Mouse (Mus musculus) neural tube, embryonic 13.5 days (tissue): Measurements from ENCODE around the gene Plekha5. TPM values are rescaled to one million over a fixed set of nuclear protein-coding genes. Genes with fewer than 3 reads are reported as not detected.
"Not testable (repeated sequence)": the region's sequence is repeated elsewhere in the genome, so short reads cannot be mapped to it uniquely, and the experiment has no call there.

Experiments
- ATAC-seq: fragments of 200-750 bp; cut with Nextera tagmentation; 2 replicates; pipeline ENCODE4 v1.8.0; 2017; ENCODE audit warnings: low read depth, mild to moderate bottlenecking, moderate TSS enrichment, moderate library complexity
- H3K27ac ChIP-seq: fragments of 300-500 bp; sonication (generic); replicated peaks from 2 replicates; pipeline ENCODE4 v1.5.1; 2015; ENCODE audit warnings: moderate library complexity, mild to moderate bottlenecking, inconsistent platforms
- H3K27me3 ChIP-seq: fragments of 300-500 bp; sonication (generic); 2 replicates; pipeline ENCODE4 v1.6.1; 2015; ENCODE audit warnings: mild to moderate bottlenecking, inconsistent platforms
- H3K36me3 ChIP-seq: fragments of 300-500 bp; sonication (generic); 2 replicates; pipeline ENCODE4 v1.6.1; 2015; ENCODE audit warnings: mild to moderate bottlenecking, inconsistent platforms
- H3K4me1 ChIP-seq: fragments of 300-500 bp; sonication (generic); replicated peaks from 2 replicates; pipeline ENCODE4 v1.6.1; 2015; ENCODE audit warnings: inconsistent platforms
- H3K4me2 ChIP-seq: fragments of 300-500 bp; sonication (generic); 2 replicates; pipeline ENCODE4 v1.6.1; 2015; ENCODE audit warnings: inconsistent platforms, mild to moderate bottlenecking, moderate library complexity
- H3K4me3 ChIP-seq: fragments of 300-500 bp; sonication (generic); 2 replicates; pipeline ENCODE4 v1.5.1; 2015; ENCODE audit warnings: mild to moderate bottlenecking, inconsistent platforms
- H3K9ac ChIP-seq: fragments of 300-500 bp; sonication (generic); 2 replicates; pipeline ENCODE4 v1.6.1; 2015; ENCODE audit warnings: moderate library complexity, mild to moderate bottlenecking, inconsistent platforms
- H3K9me3 ChIP-seq: fragments of 300-500 bp; sonication (generic); 2 replicates; pipeline ENCODE4 v1.6.1; 2016; ENCODE audit warnings: inconsistent platforms
- WGBS: fragments of 180-500 bp; shearing (Covaris S2); methylation state at CpG from one replicate; pipeline ENCODE4 v1.1.7; 2015; 5-methylcytosine and 5-hydroxymethylcytosine counted together
- polyA plus RNA-seq: library from polyadenylated mRNA; unstranded; fragments of >200 nt; fragmentation: Nextera tagmentation; extraction: Ambion mirVana; gene quantifications from 2 replicates; pipeline ENCODE4 v1.2.1, GENCODE M21; 2015

Plekha5 gene
- polyA plus RNA-seq, 1 experiment from 2014 or later, result 49.5 TPM

DNA sequence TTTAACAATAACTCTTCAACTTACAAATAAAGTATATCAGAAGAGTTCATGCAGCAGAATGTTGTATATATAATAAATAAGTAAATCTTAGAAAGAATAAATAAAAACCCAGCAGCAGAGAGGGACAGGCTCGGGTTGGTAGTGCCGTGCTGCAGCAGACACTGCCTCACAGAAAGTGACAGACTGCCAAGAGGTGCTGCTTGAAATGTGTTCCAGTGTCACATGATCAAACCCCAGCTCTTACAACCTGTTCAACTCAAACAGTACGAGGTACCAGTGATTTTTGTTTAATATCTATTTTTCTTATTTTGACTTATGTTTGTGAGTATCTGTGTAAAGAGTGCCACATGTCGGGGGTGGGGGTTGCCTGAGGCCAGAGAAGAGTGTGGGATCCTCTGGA, 75.1 kb downstream of the Plekha5 start:
- H3K9me3 ChIP-seq, result no peaks in the 10 kb centered on the region
- no peak overlapping the region for H3K9ac ChIP-seq
- H3K27ac ChIP-seq, result no peak overlapping the region
- WGBS, result 87% methylated on average over 4 of the region's 4 CpGs
- H3K36me3 ChIP-seq, result peaks cover 10% of the 10 kb centered on the region
- H3K4me3 ChIP-seq, result no peak overlapping the region
- no peak overlapping the region for H3K4me2 ChIP-seq
- ATAC-seq, result no peak
- H3K4me1 ChIP-seq, result no peaks in the 10 kb centered on the region
- H3K27me3 ChIP-seq, result no peaks in the 10 kb centered on the region

DNA sequence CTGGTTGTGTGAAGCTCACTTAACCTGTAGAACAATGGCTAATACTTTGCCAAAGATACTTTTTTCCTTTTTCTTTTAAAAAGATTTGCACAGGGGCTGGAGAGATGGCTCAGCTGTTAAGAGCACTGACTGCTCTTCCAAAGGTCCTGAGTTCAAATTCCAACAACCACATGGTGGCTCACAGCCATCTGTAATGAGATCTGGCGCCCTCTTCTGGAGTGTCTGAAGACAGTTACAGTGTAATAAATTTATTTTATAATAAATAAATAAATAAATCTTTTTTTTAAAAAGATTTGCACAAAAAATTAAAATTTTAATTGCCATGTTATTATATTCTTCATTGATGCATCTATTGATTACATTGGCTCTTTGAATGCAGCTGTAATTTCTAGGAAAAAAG, 77.0 kb downstream of the Plekha5 start:
- H3K4me3 ChIP-seq, H3K4me1 ChIP-seq, H3K4me2 ChIP-seq, H3K9ac ChIP-seq, H3K27ac ChIP-seq, H3K9me3 ChIP-seq, ATAC-seq, H3K27me3 ChIP-seq: not testable (repeated sequence)
- 78% methylated on average over 1 of the region's 1 CpGs for WGBS
- peaks cover 10% of the 10 kb centered on the region for H3K36me3 ChIP-seq

DNA sequence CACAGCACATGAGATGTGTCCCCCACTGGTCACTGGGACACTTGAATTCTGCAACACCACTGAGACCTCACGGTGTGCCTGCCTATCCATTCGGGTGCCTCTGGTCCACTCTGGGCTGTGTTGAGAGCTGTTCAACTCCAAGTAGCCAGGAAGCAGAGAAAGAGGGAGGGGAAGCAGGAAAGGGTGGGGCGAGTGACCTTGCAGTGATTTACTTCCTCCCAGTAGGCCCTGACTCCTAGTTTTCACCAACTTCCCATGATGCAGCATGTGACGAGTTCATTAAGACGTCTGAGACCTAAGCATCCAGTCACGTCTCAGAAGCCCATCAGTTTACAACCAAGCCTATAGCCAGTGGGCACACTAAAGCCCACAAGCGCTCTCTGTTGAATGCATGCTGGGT, 78.0 kb downstream of the Plekha5 start:
- Histone ChIP-seq H3K4me1 (0 out of 2 replicates have a peak, but pooled peaks cover 4% of the 10 kb centered on the region), H3K4me2 (no peak overlapping the region), H3K4me3 (no peak overlapping the region), H3K9ac (no peak overlapping the region), H3K27me3 (no peaks in the 10 kb centered on the region), H3K27ac (no peak overlapping the region), H3K36me3 (peaks cover 10% of the 10 kb centered on the region), H3K9me3 (no peaks in the 10 kb centered on the region)
- WGBS, result 85% methylated on average over 7 of the region's 7 CpGs
- ATAC-seq, result 0 out of 2 replicates have a peak, but pooled peaks have one; percentile 9

- peaks cover 10% of the 10 kb centered on the region for H3K36me3 ChIP-seq
- ATAC-seq, result no peak
- no peak overlapping the region for H3K27ac ChIP-seq
- H3K9ac ChIP-seq, result no peak overlapping the region
- no peak overlapping the region for H3K4me2 ChIP-seq
- H3K9me3 ChIP-seq, result no peaks in the 10 kb centered on the region
- H3K27me3 ChIP-seq, result no peaks in the 10 kb centered on the region
- WGBS, result 85% methylated on average over 10 of the region's 10 CpGs
- no peak overlapping the region for H3K4me3 ChIP-seq
- H3K4me1 ChIP-seq, result peaks cover 21% of the 10 kb centered on the region
Observed at GRCm38 (mm10) chr6:140504796-140505195, 80.9 kb downstream of the Plekha5 start.

- H3K9ac ChIP-seq, result no peak overlapping the region
- no peaks in the 10 kb centered on the region for H3K36me3 ChIP-seq
- H3K4me3 ChIP-seq, result no peak overlapping the region
- ATAC-seq, result no peak
- H3K4me1 ChIP-seq, result peaks cover 39% of the 10 kb centered on the region
- H3K4me2 ChIP-seq, result no peak overlapping the region
- 73% methylated on average over 3 of the region's 3 CpGs for WGBS
- H3K27ac ChIP-seq, result no peak overlapping the region
- H3K9me3 ChIP-seq, result no peaks in the 10 kb centered on the region
- no peaks in the 10 kb centered on the region for H3K27me3 ChIP-seq
Observed at GRCm38 (mm10) chr6:140507605-140508004, 83.8 kb downstream of the Plekha5 start.

DNA sequence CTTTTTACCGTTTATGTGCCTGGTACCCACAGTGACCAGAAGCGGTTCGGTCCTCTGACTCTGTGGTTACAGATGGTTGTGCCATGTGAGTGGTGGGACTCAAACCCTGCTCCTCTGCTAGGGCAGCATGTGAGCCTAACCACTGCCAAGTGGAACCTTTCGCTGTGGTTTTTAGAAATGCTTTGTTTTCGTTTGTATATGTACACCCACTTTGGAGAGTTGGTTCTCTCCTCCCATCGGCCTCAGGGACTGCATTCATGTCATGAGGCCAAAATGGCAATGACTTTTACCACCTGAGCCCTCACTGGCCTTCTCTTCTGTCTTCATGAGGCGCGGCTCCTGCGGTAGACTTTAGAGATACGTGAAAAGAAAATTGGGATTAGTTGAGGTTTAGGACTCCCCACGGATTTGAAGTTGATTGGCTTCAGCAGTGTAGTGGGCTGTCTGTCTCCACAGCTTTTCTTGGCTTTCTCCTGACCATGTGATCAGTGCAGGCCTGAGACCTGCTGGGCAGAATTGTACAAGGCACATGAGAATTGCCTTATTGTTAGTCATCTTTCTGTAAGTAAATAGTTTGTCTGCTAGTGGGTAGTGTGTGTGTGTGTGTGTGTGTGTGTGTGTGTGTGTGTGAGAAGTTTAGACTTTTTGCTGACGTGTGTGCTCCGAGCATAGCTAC, 84.8 kb downstream of the Plekha5 start:
- H3K4me1 ChIP-seq, result peaks cover 49% of the 10 kb centered on the region
- no peak for ATAC-seq
- no peak overlapping the region for H3K4me3 ChIP-seq
- H3K27ac ChIP-seq, result 0 out of 2 replicates have a peak overlapping the region, but pooled peaks have one; percentile 23
- H3K9me3 ChIP-seq, result no peaks in the 10 kb centered on the region
- H3K9ac ChIP-seq, result no peak overlapping the region
- no peaks in the 10 kb centered on the region for H3K27me3 ChIP-seq
- H3K4me2 ChIP-seq, result no peak overlapping the region
- no peaks in the 10 kb centered on the region for H3K36me3 ChIP-seq
- 72% methylated on average over 13 of the region's 13 CpGs for WGBS

DNA sequence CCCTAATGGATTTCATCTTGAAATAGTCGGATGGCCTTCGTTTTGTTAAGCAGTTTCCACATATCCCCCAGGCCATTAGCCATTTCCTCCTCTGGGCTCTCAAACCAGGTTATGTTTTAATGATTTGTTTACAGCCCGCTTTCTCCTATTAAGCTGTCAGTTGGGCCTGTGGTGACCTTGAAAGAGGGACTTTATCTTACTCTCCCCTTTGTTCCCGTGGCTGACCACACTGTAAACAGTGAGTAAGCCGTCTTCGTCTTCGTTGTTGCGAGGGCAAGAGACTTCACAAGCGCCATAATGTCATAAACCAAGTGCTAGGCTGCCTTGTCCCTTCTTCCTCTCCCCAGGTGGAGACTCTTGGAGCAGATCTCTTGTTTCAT, 85.3 kb downstream of the Plekha5 start:
- 41% methylated on average over 9 of the region's 9 CpGs for WGBS
- H3K4me1 ChIP-seq, result peaks cover 50% of the 10 kb centered on the region
- H3K27me3 ChIP-seq, result no peaks in the 10 kb centered on the region
- no peaks in the 10 kb centered on the region for H3K36me3 ChIP-seq
- H3K27ac ChIP-seq, result no peak overlapping the region
- no peaks in the 10 kb centered on the region for H3K9me3 ChIP-seq
- no peak overlapping the region for H3K4me3 ChIP-seq
- no peak overlapping the region for H3K4me2 ChIP-seq
- ATAC-seq, result no peak
- no peak overlapping the region for H3K9ac ChIP-seq

DNA sequence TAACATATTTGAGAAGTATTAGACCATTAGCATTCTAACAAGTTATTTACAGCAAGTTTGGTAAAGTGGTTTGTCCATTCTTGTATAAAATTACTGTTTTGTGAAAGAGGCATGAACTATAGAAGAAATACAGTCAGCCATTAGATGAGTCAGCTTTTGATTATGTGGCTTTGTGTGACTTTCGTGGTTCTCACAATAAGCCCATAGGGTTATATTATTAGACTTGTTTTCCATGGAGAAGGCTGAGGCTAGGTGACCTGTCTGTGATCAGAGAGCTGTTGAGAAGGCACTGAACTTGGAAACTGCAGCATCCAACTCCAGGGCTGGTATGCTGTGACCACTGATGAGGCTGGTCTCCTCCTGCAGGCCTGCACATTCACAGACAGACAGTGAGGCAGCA, 88.2 kb downstream of the Plekha5 start:
- no peak overlapping the region for H3K4me2 ChIP-seq
- H3K4me1 ChIP-seq, result peaks cover 56% of the 10 kb centered on the region
- ATAC-seq, result no peak
- H3K4me3 ChIP-seq, result no peak overlapping the region
- H3K9me3 ChIP-seq, result no peaks in the 10 kb centered on the region
- H3K27me3 ChIP-seq, result no peaks in the 10 kb centered on the region
- peak overlapping the region; percentile 56; the same call in 1 of the 2 replicates for H3K27ac ChIP-seq
- WGBS, result 52% methylated on average over 1 of the region's 1 CpGs
- no peak overlapping the region for H3K9ac ChIP-seq
- no peaks in the 10 kb centered on the region for H3K36me3 ChIP-seq

DNA sequence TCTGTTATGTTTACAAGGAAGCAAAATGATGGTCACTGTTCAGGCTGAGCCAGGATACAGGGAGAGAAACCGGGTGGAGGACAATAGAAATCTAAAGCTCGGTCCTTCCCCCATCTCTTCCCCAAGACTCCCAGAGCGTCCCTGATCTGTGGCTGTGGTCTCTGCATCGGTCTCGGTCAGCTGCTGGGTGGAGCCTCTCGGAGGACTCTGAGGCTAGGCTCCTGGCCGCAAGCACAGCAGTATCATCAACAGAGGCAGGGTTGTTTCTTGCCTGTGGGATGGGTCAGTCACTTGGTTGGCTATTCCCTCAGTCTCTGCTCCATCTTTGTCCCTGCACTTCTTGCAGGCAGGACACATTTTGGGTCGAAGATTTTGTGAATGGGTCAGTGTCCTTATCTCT, 88.6 kb downstream of the Plekha5 start:
- H3K27me3 ChIP-seq, result no peaks in the 10 kb centered on the region
- no peaks in the 10 kb centered on the region for H3K9me3 ChIP-seq
- H3K27ac ChIP-seq, result peak overlapping the region; percentile 56; the same call in 1 of the 2 replicates
- no peak for ATAC-seq
- no peaks in the 10 kb centered on the region for H3K36me3 ChIP-seq
- no peak overlapping the region for H3K9ac ChIP-seq
- 53% methylated on average over 8 of the region's 8 CpGs for WGBS
- H3K4me2 ChIP-seq, result no peak overlapping the region
- peaks cover 56% of the 10 kb centered on the region for H3K4me1 ChIP-seq
- H3K4me3 ChIP-seq, result no peak overlapping the region

GRCm38 (mm10) chr6:140514205-140515110, 90.6 kb downstream of the Plekha5 start:
- no peak overlapping the region for H3K9ac ChIP-seq
- ATAC-seq, result no peak
- no peaks in the 10 kb centered on the region for H3K36me3 ChIP-seq

DNA sequence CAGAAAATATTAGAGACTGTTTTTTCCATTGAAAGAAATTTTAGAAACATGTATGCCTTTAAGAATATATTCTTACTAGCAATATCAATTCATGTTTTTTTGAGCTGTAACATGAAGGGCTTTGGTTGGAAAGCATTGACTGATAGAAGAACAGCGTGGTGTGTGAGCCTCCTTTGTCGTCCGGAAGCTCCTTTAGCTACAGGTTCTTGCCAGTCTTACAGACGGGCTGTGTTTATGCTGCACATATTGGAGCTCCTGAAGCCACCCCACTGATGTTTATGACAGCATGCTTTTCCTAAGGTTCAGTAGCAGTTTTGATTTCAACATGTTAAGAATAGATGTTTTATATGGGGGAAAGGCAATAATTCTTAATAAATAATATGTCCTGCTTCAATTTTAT, 91.7 kb downstream of the Plekha5 start:
- 50% methylated on average over 4 of the region's 4 CpGs for WGBS

More at GRCm38 (mm10) chr6:140514205-140515110, 90.6 kb downstream of the Plekha5 start:
- H3K9me3 ChIP-seq, result no peaks in the 10 kb centered on the region
- 19% methylated on average over 8 of the region's 8 CpGs for WGBS
- no peak overlapping the region for H3K4me2 ChIP-seq
- H3K27ac ChIP-seq, result peak overlapping the region; percentile 52
- peaks cover 51% of the 10 kb centered on the region for H3K4me1 ChIP-seq
- H3K4me3 ChIP-seq, result no peak overlapping the region
- H3K27me3 ChIP-seq, result no peaks in the 10 kb centered on the region

GRCm38 (mm10) chr6:140516202-140516601, 92.3 kb downstream of the Plekha5 start:
- peaks cover 58% of the 10 kb centered on the region for H3K4me1 ChIP-seq
- no peaks in the 10 kb centered on the region for H3K9me3 ChIP-seq
- no peaks in the 10 kb centered on the region for H3K36me3 ChIP-seq
- no peak overlapping the region for H3K27ac ChIP-seq
- H3K4me2 ChIP-seq, result no peak overlapping the region
- no peak for ATAC-seq
- WGBS, result 65% methylated on average over 3 of the region's 3 CpGs
- H3K27me3 ChIP-seq, result no peaks in the 10 kb centered on the region
- no peak overlapping the region for H3K4me3 ChIP-seq
- H3K9ac ChIP-seq, result no peak overlapping the region

More for the DNA sequence above, 91.7 kb downstream of the Plekha5 start:
- Histone ChIP-seq H3K9ac (no peak overlapping the region), H3K27me3 (no peaks in the 10 kb centered on the region), H3K9me3 (no peaks in the 10 kb centered on the region), H3K4me2 (no peak overlapping the region), H3K4me3 (no peak overlapping the region), H3K27ac (no peak overlapping the region), H3K4me1 (peaks cover 60% of the 10 kb centered on the region), H3K36me3 (no peaks in the 10 kb centered on the region)
- ATAC-seq, result no peak
